Mouse (Mus musculus): ENCODE results near the gene Sgsm1.

DNA sequence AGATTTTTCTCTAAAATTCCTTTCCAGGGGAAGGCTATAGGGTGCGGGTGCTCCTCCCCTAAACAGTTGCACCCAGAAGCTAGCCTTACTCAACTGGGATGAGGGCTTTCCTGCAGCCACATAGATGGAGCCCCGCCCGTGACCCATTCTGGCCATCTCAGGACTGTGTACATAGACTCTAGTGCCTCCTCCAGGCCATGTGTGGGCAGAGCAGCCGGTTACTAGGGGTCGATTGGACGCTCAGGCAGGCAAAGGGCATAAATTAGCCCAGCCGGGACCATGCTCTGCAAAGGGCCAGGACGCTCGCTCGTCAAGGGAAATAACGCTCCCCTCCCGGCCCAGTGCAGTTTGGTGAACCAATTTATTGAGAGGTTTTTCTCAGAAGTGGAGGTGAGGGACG lies 38.0 kb upstream of the Sgsm1 start:
- TF ChIP-seq CTCF (IDR thresholded peaks at IDR 0.05; ENCODE audit: low read depth) (no peak), EP300 (IDR thresholded peaks at IDR 0.05; ENCODE audit: low read depth) (no peak)
